Mouse (Mus musculus): Measurements from ENCODE around the gene Ptcd2. TPM values are rescaled to one million over a fixed set of nuclear protein-coding genes. Genes with fewer than 3 reads are reported as not detected.
A peak's percentile ranks its signal among the peaks of the same experiment; 100 is the strongest.

Gene Ptcd2
- polyA plus RNA-seq, 1 experiment from 2014 or later = 53.2 TPM

GRCm38 (mm10) chr13:99317058-99317457, 27.4 kb downstream of the Ptcd2 start:
- WGBS = 55% methylated on average over 4 of the region's 4 CpGs
- Histone ChIP-seq H3K4me1 (replicated peaks; ENCODE audit: control insufficient read depth, insufficient read depth, low read length) (no peaks in the 10 kb centered on the region), H3K9me3 (ENCODE audit: control insufficient read depth, low read length) (no peaks in the 10 kb centered on the region), H3K27me3 (replicated peaks; ENCODE audit: control insufficient read depth, insufficient read depth, low read length) (no peaks in the 10 kb centered on the region), H3K36me3 (ENCODE audit: control insufficient read depth, insufficient read depth) (peaks cover 13% of the 10 kb centered on the region), H3K4me2 (ENCODE audit: low read length) (no peak overlapping the region), H3K27ac (ENCODE audit: low read length) (no peak overlapping the region), H3K4me3 (replicated peaks; ENCODE audit: low read length) (no peak overlapping the region), H3K9ac (replicated peaks; ENCODE audit: low read depth, low read length) (no peak overlapping the region)
- ATAC-seq = peak; percentile 43; the same call in 1 of the 2 replicates

DNA sequence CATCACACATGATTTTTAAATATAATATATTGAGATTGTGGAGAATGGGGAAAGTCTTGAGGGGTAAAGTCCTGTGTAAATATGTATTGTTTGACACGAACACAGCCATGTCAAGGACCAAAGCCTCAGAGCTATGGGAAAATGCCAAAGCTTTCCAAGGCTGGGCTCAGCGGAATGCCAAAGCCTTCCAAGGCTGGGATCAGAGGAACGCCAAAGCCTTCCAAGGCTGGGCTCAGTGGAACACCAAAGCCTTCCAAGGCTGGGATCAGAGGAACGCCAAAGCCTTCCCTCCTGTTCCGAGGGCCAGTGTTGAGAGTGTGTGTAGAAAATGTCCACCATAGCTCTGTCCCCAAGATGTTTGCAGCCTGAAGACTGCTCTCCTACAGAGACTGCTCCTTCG, 28.1 kb downstream of the Ptcd2 start:
- no peaks in the 10 kb centered on the region for H3K4me1 ChIP-seq (replicated peaks; ENCODE audit: control insufficient read depth, insufficient read depth, low read length)
- no peak overlapping the region for H3K27ac ChIP-seq (ENCODE audit: low read length)
- WGBS = 87% methylated on average over 6 of the region's 6 CpGs
- H3K4me3 ChIP-seq (replicated peaks; ENCODE audit: low read length) = no peak overlapping the region
- no peak for ATAC-seq
- no peak overlapping the region for H3K9ac ChIP-seq (replicated peaks; ENCODE audit: low read depth, low read length)
- H3K4me2 ChIP-seq (ENCODE audit: low read length) = no peak overlapping the region
- H3K9me3 ChIP-seq (ENCODE audit: control insufficient read depth, low read length) = no peaks in the 10 kb centered on the region
- no peaks in the 10 kb centered on the region for H3K27me3 ChIP-seq (replicated peaks; ENCODE audit: control insufficient read depth, insufficient read depth, low read length)
- H3K36me3 ChIP-seq (ENCODE audit: control insufficient read depth, insufficient read depth) = peaks cover 13% of the 10 kb centered on the region

- Histone ChIP-seq H3K9ac (replicated peaks; ENCODE audit: low read depth, low read length) (no peak overlapping the region), H3K4me1 (replicated peaks; ENCODE audit: control insufficient read depth, insufficient read depth, low read length) (no peaks in the 10 kb centered on the region), H3K27me3 (replicated peaks; ENCODE audit: control insufficient read depth, insufficient read depth, low read length) (no peaks in the 10 kb centered on the region), H3K9me3 (ENCODE audit: control insufficient read depth, low read length) (no peaks in the 10 kb centered on the region), H3K36me3 (ENCODE audit: control insufficient read depth, insufficient read depth) (peaks cover 2% of the 10 kb centered on the region; the same call in 1 of the 2 replicates), H3K27ac (ENCODE audit: low read length) (no peak overlapping the region), H3K4me3 (replicated peaks; ENCODE audit: low read length) (no peak overlapping the region), H3K4me2 (ENCODE audit: low read length) (no peak overlapping the region)
- no peak for ATAC-seq
- WGBS = 87% methylated on average over 15 of the region's 15 CpGs
Observed at GRCm38 (mm10) chr13:99314657-99315181, 29.8 kb downstream of the Ptcd2 start.

- ATAC-seq = no peak
- Histone ChIP-seq H3K9ac (replicated peaks; ENCODE audit: low read depth, low read length) (no peak overlapping the region), H3K27ac (ENCODE audit: low read length) (no peak overlapping the region), H3K4me3 (replicated peaks; ENCODE audit: low read length) (no peak overlapping the region), H3K4me2 (ENCODE audit: low read length) (no peak overlapping the region), H3K36me3 (ENCODE audit: control insufficient read depth, insufficient read depth) (no peaks in the 10 kb centered on the region), H3K4me1 (replicated peaks; ENCODE audit: control insufficient read depth, insufficient read depth, low read length) (no peaks in the 10 kb centered on the region), H3K9me3 (ENCODE audit: control insufficient read depth, low read length) (no peaks in the 10 kb centered on the region), H3K27me3 (replicated peaks; ENCODE audit: control insufficient read depth, insufficient read depth, low read length) (no peaks in the 10 kb centered on the region)
- 91% methylated on average over 5 of the region's 5 CpGs for WGBS
Observed at GRCm38 (mm10) chr13:99314098-99314497, 30.4 kb downstream of the Ptcd2 start.

DNA sequence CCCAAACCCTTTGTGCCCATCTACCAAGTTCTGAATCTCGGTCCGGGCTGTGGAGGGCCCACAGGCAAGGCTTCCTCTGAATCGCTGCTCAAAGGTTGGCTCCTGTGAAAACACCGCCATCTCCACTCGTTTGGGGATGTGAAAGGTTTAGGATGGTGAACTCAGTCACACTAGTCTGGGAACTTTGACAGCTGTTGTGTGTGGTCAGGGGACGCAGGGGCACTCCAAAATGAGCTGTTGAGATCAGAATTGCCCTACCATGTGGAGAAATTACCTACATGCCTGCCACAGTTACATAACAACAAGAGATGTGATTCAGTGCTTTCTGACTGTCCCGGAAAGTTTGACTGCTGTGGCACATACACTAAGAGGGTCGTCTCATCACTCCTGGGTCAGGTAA, 36.1 kb downstream of the Ptcd2 start:
- no peaks in the 10 kb centered on the region for H3K27me3 ChIP-seq (replicated peaks; ENCODE audit: control insufficient read depth, insufficient read depth, low read length)
- H3K4me2 ChIP-seq (ENCODE audit: low read length) = no peak overlapping the region
- H3K4me3 ChIP-seq (replicated peaks; ENCODE audit: low read length) = no peak overlapping the region
- H3K9ac ChIP-seq (replicated peaks; ENCODE audit: low read depth, low read length) = no peak overlapping the region
- peaks cover 8% of the 10 kb centered on the region; the same call in 1 of the 2 replicates for H3K4me1 ChIP-seq (replicated peaks; ENCODE audit: control insufficient read depth, insufficient read depth, low read length)
- 87% methylated on average over 8 of the region's 8 CpGs for WGBS
- ATAC-seq = no peak
- no peaks in the 10 kb centered on the region for H3K36me3 ChIP-seq (ENCODE audit: control insufficient read depth, insufficient read depth)
- H3K27ac ChIP-seq (ENCODE audit: low read length) = no peak overlapping the region
- no peaks in the 10 kb centered on the region for H3K9me3 ChIP-seq (ENCODE audit: control insufficient read depth, low read length)

DNA sequence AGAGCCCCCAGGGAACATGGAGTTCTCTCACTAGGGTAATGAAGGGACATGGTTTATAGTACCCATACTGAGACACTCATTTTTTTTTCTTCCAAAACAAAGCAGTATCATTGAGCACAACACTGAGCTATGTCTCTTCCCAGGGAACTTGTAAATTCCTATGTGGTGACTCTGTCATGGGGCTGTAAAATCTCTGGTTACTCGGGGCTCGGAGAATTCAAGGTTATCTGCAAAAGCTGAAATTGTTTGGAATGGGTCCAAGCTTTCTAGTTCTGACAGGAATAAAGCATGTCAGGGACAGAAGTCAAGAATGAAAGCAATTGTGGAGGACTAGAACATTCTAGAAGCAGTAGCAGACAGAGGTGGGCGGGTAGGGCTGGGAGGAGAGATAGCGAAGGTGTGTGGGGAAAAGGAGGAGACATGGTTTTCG, 36.6 kb downstream of the Ptcd2 start:
- Histone ChIP-seq H3K4me1 (replicated peaks; ENCODE audit: control insufficient read depth, insufficient read depth, low read length) (peaks cover 9% of the 10 kb centered on the region; the same call in 1 of the 2 replicates), H3K4me3 (replicated peaks; ENCODE audit: low read length) (no peak overlapping the region), H3K27me3 (replicated peaks; ENCODE audit: control insufficient read depth, insufficient read depth, low read length) (no peaks in the 10 kb centered on the region), H3K36me3 (ENCODE audit: control insufficient read depth, insufficient read depth) (no peaks in the 10 kb centered on the region), H3K27ac (ENCODE audit: low read length) (no peak overlapping the region), H3K4me2 (ENCODE audit: low read length) (no peak overlapping the region), H3K9ac (replicated peaks; ENCODE audit: low read depth, low read length) (no peak overlapping the region), H3K9me3 (ENCODE audit: control insufficient read depth, low read length) (no peaks in the 10 kb centered on the region)
- 90% methylated on average over 5 of the region's 5 CpGs for WGBS
- no peak for ATAC-seq

- H3K4me3 ChIP-seq (replicated peaks; ENCODE audit: low read length) = no peak overlapping the region
- 90% methylated on average over 8 of the region's 8 CpGs for WGBS
- H3K27ac ChIP-seq (ENCODE audit: low read length) = no peak overlapping the region
- no peaks in the 10 kb centered on the region for H3K27me3 ChIP-seq (replicated peaks; ENCODE audit: control insufficient read depth, insufficient read depth, low read length)
- no peak overlapping the region for H3K9ac ChIP-seq (replicated peaks; ENCODE audit: low read depth, low read length)
- H3K36me3 ChIP-seq (ENCODE audit: control insufficient read depth, insufficient read depth) = no peaks in the 10 kb centered on the region
- ATAC-seq = no peak
- no peaks in the 10 kb centered on the region for H3K9me3 ChIP-seq (ENCODE audit: control insufficient read depth, low read length)
- H3K4me1 ChIP-seq (replicated peaks; ENCODE audit: control insufficient read depth, insufficient read depth, low read length) = peaks cover 9% of the 10 kb centered on the region; the same call in 1 of the 2 replicates
- no peak overlapping the region for H3K4me2 ChIP-seq (ENCODE audit: low read length)
Observed at GRCm38 (mm10) chr13:99306164-99306563, 38.3 kb downstream of the Ptcd2 start.

GRCm38 (mm10) chr13:99305186-99305585, 39.3 kb downstream of the Ptcd2 start:
- ATAC-seq = no peak
- H3K4me3 ChIP-seq (replicated peaks; ENCODE audit: low read length) = no peak overlapping the region
- H3K27me3 ChIP-seq (replicated peaks; ENCODE audit: control insufficient read depth, insufficient read depth, low read length) = no peaks in the 10 kb centered on the region
- no peak overlapping the region for H3K9ac ChIP-seq (replicated peaks; ENCODE audit: low read depth, low read length)
- WGBS = 75% methylated on average over 1 of the region's 1 CpGs
- no peaks in the 10 kb centered on the region for H3K9me3 ChIP-seq (ENCODE audit: control insufficient read depth, low read length)
- peaks cover 9% of the 10 kb centered on the region; the same call in 1 of the 2 replicates for H3K4me1 ChIP-seq (replicated peaks; ENCODE audit: control insufficient read depth, insufficient read depth, low read length)
- no peak overlapping the region for H3K27ac ChIP-seq (ENCODE audit: low read length)
- H3K36me3 ChIP-seq (ENCODE audit: control insufficient read depth, insufficient read depth) = no peaks in the 10 kb centered on the region
- no peak overlapping the region for H3K4me2 ChIP-seq (ENCODE audit: low read length)

DNA sequence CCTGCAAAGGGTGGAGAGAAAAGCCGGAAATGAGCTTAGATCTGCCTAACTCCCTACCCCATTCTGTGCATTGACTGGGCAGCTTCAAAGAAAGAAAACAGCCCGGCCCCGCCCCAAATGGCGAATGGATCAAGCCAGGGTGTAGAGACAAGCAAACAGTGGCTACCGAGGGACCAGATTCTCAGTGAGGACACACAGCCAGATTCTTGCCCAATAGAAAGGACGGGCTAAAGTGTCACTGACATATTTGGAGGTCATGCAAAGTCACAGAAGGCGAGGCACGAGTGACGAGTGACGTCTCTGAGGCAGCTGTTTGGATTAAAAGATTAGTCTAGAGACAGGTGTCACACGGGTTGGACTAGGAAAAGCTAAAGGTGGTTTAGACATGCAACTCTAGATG, 40.1 kb downstream of the Ptcd2 start:
- H3K27ac ChIP-seq (ENCODE audit: low read length) = no peak overlapping the region
- no peak overlapping the region for H3K4me3 ChIP-seq (replicated peaks; ENCODE audit: low read length)
- H3K4me1 ChIP-seq (replicated peaks; ENCODE audit: control insufficient read depth, insufficient read depth, low read length) = peaks cover 9% of the 10 kb centered on the region; the same call in 1 of the 2 replicates
- no peaks in the 10 kb centered on the region for H3K36me3 ChIP-seq (ENCODE audit: control insufficient read depth, insufficient read depth)
- WGBS = 64% methylated on average over 11 of the region's 11 CpGs
- H3K27me3 ChIP-seq (replicated peaks; ENCODE audit: control insufficient read depth, insufficient read depth, low read length) = no peaks in the 10 kb centered on the region
- H3K9ac ChIP-seq (replicated peaks; ENCODE audit: low read depth, low read length) = no peak overlapping the region
- H3K4me2 ChIP-seq (ENCODE audit: low read length) = no peak overlapping the region
- ATAC-seq = no peak
- H3K9me3 ChIP-seq (ENCODE audit: control insufficient read depth, low read length) = no peaks in the 10 kb centered on the region

DNA sequence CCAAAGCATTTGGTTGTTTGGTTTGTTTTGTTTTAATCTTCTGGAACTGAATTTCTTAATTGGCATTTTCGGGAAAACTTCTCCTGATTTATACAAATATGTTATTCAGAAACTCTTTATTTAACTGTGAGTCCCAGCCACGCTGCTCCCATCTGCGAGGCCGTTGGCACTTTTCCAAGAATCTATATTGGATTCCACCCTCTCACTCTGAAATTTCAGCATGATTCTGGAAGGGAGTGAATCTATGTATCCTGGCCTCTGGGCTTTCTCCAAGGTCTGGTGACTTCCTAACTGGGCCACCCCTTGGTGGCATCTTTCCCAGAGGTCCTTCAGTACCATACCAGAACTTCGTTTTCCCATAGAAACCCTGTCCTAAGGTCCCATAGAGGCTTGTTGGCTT, 40.7 kb downstream of the Ptcd2 start:
- 48% methylated on average over 5 of the region's 5 CpGs for WGBS
- Histone ChIP-seq H3K9ac (replicated peaks; ENCODE audit: low read depth, low read length) (no peak overlapping the region), H3K27ac (ENCODE audit: low read length) (no peak overlapping the region), H3K4me2 (ENCODE audit: low read length) (no peak overlapping the region), H3K4me1 (replicated peaks; ENCODE audit: control insufficient read depth, insufficient read depth, low read length) (peaks cover 9% of the 10 kb centered on the region; the same call in 1 of the 2 replicates), H3K36me3 (ENCODE audit: control insufficient read depth, insufficient read depth) (no peaks in the 10 kb centered on the region), H3K4me3 (replicated peaks; ENCODE audit: low read length) (no peak overlapping the region), H3K9me3 (ENCODE audit: control insufficient read depth, low read length) (no peaks in the 10 kb centered on the region), H3K27me3 (replicated peaks; ENCODE audit: control insufficient read depth, insufficient read depth, low read length) (no peaks in the 10 kb centered on the region)
- ATAC-seq = peak; percentile 50; the same call in 1 of the 2 replicates
